Mouse (Mus musculus) stomach, postnatal 0 days (tissue): Measurements from ENCODE around the gene Cc2d1b. TPM values are rescaled to one million over a fixed set of nuclear protein-coding genes. Genes with fewer than 3 reads are reported as not detected.

ENCODE experiments used
- ATAC-seq: fragments of 200-750 bp; cut with Nextera tagmentation; 2 replicates; pipeline ENCODE4 v1.8.0; 2017; ENCODE audit not compliant: low FRiP score, low TSS enrichment
- DNase-seq: peaks from one replicate; pipeline ENCODE4 v3.0.0-alpha.2; 2016; ENCODE audit warnings: low spot score
- H3K27ac ChIP-seq: fragments of 300-500 bp; sonication (generic); replicated peaks from 2 replicates; pipeline ENCODE4 v1.5.1; 2014; ENCODE audit warnings: mild to moderate bottlenecking, control low read depth
- H3K27me3 ChIP-seq: fragments of 300-500 bp; sonication (generic); 2 replicates; pipeline ENCODE4 v1.6.1; 2014; ENCODE audit warnings: low read length; ENCODE audit not compliant: control insufficient read depth, insufficient read depth
- H3K36me3 ChIP-seq: fragments of 300-500 bp; sonication (generic); 2 replicates; pipeline ENCODE4 v1.6.1; 2014; ENCODE audit warnings: low read length, mixed read lengths; ENCODE audit not compliant: control insufficient read depth, insufficient read depth
- H3K4me1 ChIP-seq: fragments of 300-500 bp; sonication (generic); replicated peaks from 2 replicates; pipeline ENCODE4 v1.6.1; 2014; ENCODE audit warnings: antibody characterized with exemption; ENCODE audit not compliant: control insufficient read depth, insufficient read depth
- H3K4me2 ChIP-seq: fragments of 300-500 bp; sonication (generic); replicated peaks from 2 replicates; pipeline ENCODE4 v1.6.1; 2014; ENCODE audit warnings: low read depth, mild to moderate bottlenecking, control low read depth, moderate library complexity
- H3K4me3 ChIP-seq: fragments of 300-500 bp; sonication (generic); 2 replicates; pipeline ENCODE4 v1.5.1; 2014; ENCODE audit warnings: low read depth, low read length, control low read depth
- H3K9ac ChIP-seq: fragments of 300-500 bp; sonication (generic); 2 replicates; pipeline ENCODE4 v1.6.1; 2014; ENCODE audit warnings: mild to moderate bottlenecking, low read length, control low read depth, mixed read lengths
- H3K9me3 ChIP-seq: fragments of 300-500 bp; sonication (generic); 2 replicates; pipeline ENCODE4 v1.6.1; 2016; ENCODE audit warnings: low read length; ENCODE audit not compliant: control insufficient read depth
- CTCF ChIP-seq: IDR thresholded peaks from 2 replicates; pipeline ENCODE4 v1.5.1; 2016; ENCODE audit warnings: antibody characterized with exemption, low read depth, mild to moderate bottlenecking, moderate library complexity
- EP300 ChIP-seq: optimal IDR thresholded peaks from 2 replicates; pipeline ENCODE3; 2016; ENCODE audit warnings: antibody characterized with exemption
- WGBS: fragments of 180-500 bp; shearing (Covaris S2); extraction: QIAGEN DNeasy Blood & Tissue Kit; methylation state at CpG from one replicate; pipeline ENCODE4 v1.1.7; 2014; 5-methylcytosine and 5-hydroxymethylcytosine counted together
- polyA plus RNA-seq: library from polyadenylated mRNA; unstranded; fragments of >200 nt; fragmentation: Nextera tagmentation; extraction: Ambion mirVana; gene quantifications from 2 replicates; pipeline ENCODE4 v1.2.1, GENCODE M21; 2015

Cc2d1b gene
- polyA plus RNA-seq, 1 experiment from 2014 or later: 20.9 TPM

DNA sequence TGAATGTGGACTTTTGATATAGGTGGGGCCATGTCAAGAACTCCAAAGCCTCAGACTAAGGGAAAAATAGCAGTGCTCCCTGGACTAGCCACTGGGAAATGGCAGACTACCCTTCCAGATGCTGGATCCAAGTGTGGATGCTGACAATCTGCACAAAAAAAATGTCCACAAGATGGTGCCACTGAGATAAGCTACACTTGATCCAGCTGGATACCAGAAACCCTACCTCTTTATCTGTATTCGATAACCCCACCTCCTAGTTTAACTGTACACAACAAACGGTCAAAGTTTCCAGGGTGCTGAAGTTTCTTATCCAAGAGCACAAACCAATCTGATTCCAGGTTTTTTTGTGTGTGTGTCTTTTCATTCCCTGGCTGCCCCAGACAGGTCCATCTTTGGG lies 44.7 kb downstream of the Cc2d1b start:
- Histone ChIP-seq H3K36me3 (peaks cover 5% of the 10 kb centered on the region; the same call in 1 of the 2 replicates), H3K4me3 (no peak overlapping the region), H3K9ac (no peak overlapping the region), H3K4me2 (no peak overlapping the region), H3K27me3 (no peaks in the 10 kb centered on the region), H3K9me3 (no peaks in the 10 kb centered on the region), H3K27ac (no peak overlapping the region), H3K4me1 (no peaks in the 10 kb centered on the region)
- 36% methylated on average over 2 of the region's 2 CpGs for WGBS
- no peak for TF ChIP-seq EP300
- TF ChIP-seq CTCF: peak; percentile 68
- DNase-seq: no peak
- peak; percentile 29; the same call in 1 of the 2 replicates for ATAC-seq

Other genes with a start within 250 kb of the Cc2d1b start
- gene Shisal2a, start 236.6 kb upstream of the Cc2d1b start, polyA plus RNA-seq: 4.5 and 4.9 TPM in 2 replicates
- gene Gpx7, start 213.0 kb upstream of the Cc2d1b start, polyA plus RNA-seq: 34.5 and 35.5 TPM in 2 replicates
- gene Tut4, start 160.5 kb upstream of the Cc2d1b start, polyA plus RNA-seq: 29.4 and 33.8 TPM in 2 replicates
- gene Prpf38a, start 40.6 kb upstream of the Cc2d1b start, polyA plus RNA-seq: 44.4 and 45.5 TPM in 2 replicates
- 1.8 and 2.6 TPM in 2 replicates for gene Orc1, start 40.5 kb upstream of the Cc2d1b start, polyA plus RNA-seq
- 0.99 and 1.1 TPM in 2 replicates for gene 3110021N24Rik, start 99.7 kb downstream of the Cc2d1b start, polyA plus RNA-seq
- 2.6 and 3.0 TPM in 2 replicates for gene Zfyve9, start 160.9 kb downstream of the Cc2d1b start, polyA plus RNA-seq
- gene Btf3l4, start 213.7 kb downstream of the Cc2d1b start, polyA plus RNA-seq: 114 TPM in 2 replicates
- 64.0 and 66.7 TPM in 2 replicates for gene Txndc12, start 214.7 kb downstream of the Cc2d1b start, polyA plus RNA-seq
- gene Kti12, start 227.8 kb downstream of the Cc2d1b start, polyA plus RNA-seq: 30.9 TPM in 2 replicates
- gene A730015C16Rik, start 228.7 kb downstream of the Cc2d1b start, polyA plus RNA-seq: 0.38 and 0.99 TPM in 2 replicates